Mouse (Mus musculus): ENCODE measurements around the gene Stx3.

DNA sequence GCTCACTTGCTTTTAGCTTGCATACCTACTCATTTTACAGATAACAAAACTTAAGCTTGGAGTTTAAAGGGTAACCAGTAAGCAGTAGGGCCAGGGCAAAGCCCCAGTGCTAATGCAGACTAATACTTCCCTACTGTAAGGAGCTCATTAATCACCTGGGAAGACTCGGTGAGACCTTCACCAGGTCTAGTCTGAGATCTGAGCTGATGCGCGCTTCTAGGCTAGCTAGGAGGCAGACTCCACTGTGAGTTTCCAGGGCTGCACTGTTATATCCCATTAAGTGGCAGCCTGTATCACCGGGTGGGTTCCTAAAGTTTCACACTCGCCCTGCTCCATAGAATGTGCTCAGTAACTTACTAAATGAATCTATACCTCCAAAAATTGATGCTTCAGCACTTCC is 1.6 kb downstream of the Stx3 start:
- TF ChIP-seq CTCF (conservative IDR thresholded peaks at IDR 0.05; ENCODE audit: low read length) = no peak
- TF ChIP-seq POU5F1 (IDR thresholded peaks at IDR 0.05; ENCODE audit: borderline replicate concordance, low read length) = no peak
